Mouse (Mus musculus) CH12.LX (cell line): Measurements from ENCODE around the gene Plgrkt. TPM values are rescaled to one million over a fixed set of nuclear protein-coding genes. Genes with fewer than 3 reads are reported as not detected.

ENCODE experiments used
- DNase-seq: peaks from one replicate; pipeline ENCODE4 v3.0.0-alpha.2; 2013; ENCODE audit errors: extremely low read depth
- H3K27ac ChIP-seq: 2 replicates; pipeline ENCODE4 v1.5.1; 2012; ENCODE audit warnings: low read depth, mild to moderate bottlenecking, control low read depth, moderate library complexity; ENCODE audit not compliant: insufficient read depth
- H3K27me3 ChIP-seq: replicated peaks from 2 replicates; pipeline ENCODE3; 2012; ENCODE audit warnings: inconsistent platforms
- H3K36me3 ChIP-seq, 2 experiments: replicated peaks in 1 of 2; 2 replicates each; pipeline versions ENCODE3 to v1.6.1; 2012; ENCODE audit warnings: inconsistent platforms in 1 of 2, low read length in 1 of 2, mild to moderate bottlenecking in 1 of 2, mixed read lengths in 1 of 2, moderate library complexity in 1 of 2; ENCODE audit not compliant: control insufficient read depth in 1 of 2, insufficient read depth in 1 of 2
- H3K4me1 ChIP-seq, 2 experiments: 2 replicates each; pipeline ENCODE4 v1.6.1; 2012; ENCODE audit warnings: inconsistent platforms in 1 of 2, moderate library complexity in 1 of 2; ENCODE audit not compliant: insufficient read depth in 2 of 2, control insufficient read depth in 1 of 2
- H3K4me2 ChIP-seq: 2 replicates; pipeline ENCODE4 v1.6.1; 2012; ENCODE audit warnings: low read depth, mild to moderate bottlenecking, control low read depth; ENCODE audit not compliant: poor library complexity, insufficient read depth, severe bottlenecking
- H3K4me3 ChIP-seq, 3 experiments: fragments of 150-350 bp in 1 of 3; sonication (generic) in 1 of 3; replicated peaks in 1 of 3; 2 replicates each; pipeline versions ENCODE3 to v1.5.1; 2011 to 2012; ENCODE audit warnings: low read depth in 2 of 3, low read length in 2 of 3, mild to moderate bottlenecking in 2 of 3, moderate library complexity in 2 of 3, control low read depth in 1 of 3, improper control_type of control experiment in 1 of 3, inconsistent platforms in 1 of 3, mixed read lengths in 1 of 3; ENCODE audit not compliant: poor library complexity in 1 of 3
- H3K79me2 ChIP-seq: replicated peaks from 2 replicates; pipeline ENCODE4 v1.6.1; 2012; ENCODE audit warnings: mild to moderate bottlenecking, moderate library complexity; ENCODE audit not compliant: control insufficient read depth, poor library complexity, insufficient read depth, severe bottlenecking; ENCODE audit errors: extremely low read depth
- H3K9ac ChIP-seq: 2 replicates; pipeline ENCODE4 v1.6.1; 2012; ENCODE audit warnings: low read depth, mild to moderate bottlenecking, control low read depth, moderate library complexity; ENCODE audit not compliant: insufficient read depth
- H3K9me3 ChIP-seq: replicated peaks from 2 replicates; pipeline ENCODE3; 2012; ENCODE audit warnings: low read length, inconsistent platforms, mixed read lengths
- BHLHE40 ChIP-seq: IDR thresholded peaks from 2 replicates; pipeline ENCODE4 v1.6.1; 2011; ENCODE audit warnings: mild to moderate bottlenecking, low read depth, low read length, improper control_type of control experiment
- CTCF ChIP-seq, 2 experiments: IDR thresholded peaks in 1 of 2; conservative IDR thresholded peaks in 1 of 2; 2 replicates each; pipeline ENCODE4 v1.5.1; 2011 to 2012; ENCODE audit warnings: low read depth in 2 of 2, low read length in 2 of 2, improper control_type of control experiment in 1 of 2, inconsistent platforms in 1 of 2, mild to moderate bottlenecking in 1 of 2, moderate library complexity in 1 of 2
- E2F4 ChIP-seq: IDR thresholded peaks from 2 replicates; pipeline ENCODE4 v1.6.1; 2011; ENCODE audit warnings: low read depth, low read length, improper control_type of control experiment; ENCODE audit not compliant: insufficient replicate concordance
- EP300 ChIP-seq: IDR thresholded peaks from 2 replicates; pipeline ENCODE4 v1.6.1; 2011; ENCODE audit warnings: low read length, improper control_type of control experiment
- IRF4 ChIP-seq: IDR thresholded peaks from 2 replicates; pipeline ENCODE4 v1.6.1; 2014; ENCODE audit warnings: low read depth, mild to moderate bottlenecking, inconsistent platforms, low read length, improper control_type of control experiment
- JUN ChIP-seq: IDR thresholded peaks from 2 replicates; pipeline ENCODE4 v1.6.1; 2011; ENCODE audit warnings: low read depth, mild to moderate bottlenecking, low read length, improper control_type of control experiment, moderate library complexity; ENCODE audit not compliant: insufficient read depth
- JUND ChIP-seq: conservative IDR thresholded peaks from 2 replicates; pipeline ENCODE4 v1.6.1; 2011; ENCODE audit warnings: low read depth, low read length, improper control_type of control experiment
- KAT2A ChIP-seq: IDR thresholded peaks from 2 replicates; pipeline ENCODE4 v1.6.1; 2012; ENCODE audit warnings: low read length, improper control_type of control experiment, inconsistent platforms; ENCODE audit not compliant: insufficient replicate concordance
- MAFK ChIP-seq: IDR thresholded peaks from 2 replicates; pipeline ENCODE4 v1.6.1; 2011; ENCODE audit warnings: low read length, improper control_type of control experiment; ENCODE audit not compliant: insufficient replicate concordance
- MYC ChIP-seq: IDR thresholded peaks from 2 replicates; pipeline ENCODE4 v1.6.1; 2011; ENCODE audit warnings: low read depth, mild to moderate bottlenecking, improper control_type of control experiment, low read length
- POLR2AphosphoS2 ChIP-seq: IDR thresholded peaks from 2 replicates; pipeline ENCODE4 v1.6.1; 2011; ENCODE audit warnings: low read depth, low read length, improper control_type of control experiment
- RAD21 ChIP-seq: IDR thresholded peaks from 2 replicates; pipeline ENCODE4 v1.6.1; 2011; ENCODE audit warnings: low read depth, mild to moderate bottlenecking, low read length, improper control_type of control experiment, moderate library complexity
- SIN3A ChIP-seq: IDR thresholded peaks from 2 replicates; pipeline ENCODE4 v1.6.1; 2012; ENCODE audit warnings: low read length, improper control_type of control experiment, inconsistent platforms
- SMC3 ChIP-seq: IDR thresholded peaks from 2 replicates; pipeline ENCODE4 v1.6.1; 2011; ENCODE audit warnings: low read depth, low read length, improper control_type of control experiment
- ZC3H11A ChIP-seq: IDR thresholded peaks from 2 replicates; pipeline ENCODE4 v1.6.1; 2012; ENCODE audit warnings: low read depth, mild to moderate bottlenecking, inconsistent platforms, low read length, improper control_type of control experiment
- ZMIZ1 ChIP-seq: IDR thresholded peaks from 2 replicates; pipeline ENCODE4 v1.6.1; 2012; ENCODE audit warnings: low read depth, mild to moderate bottlenecking, inconsistent platforms, low read length, improper control_type of control experiment
- ZNF384 ChIP-seq: IDR thresholded peaks from 2 replicates; pipeline ENCODE4 v1.6.1; 2012; ENCODE audit warnings: low read depth, low read length, improper control_type of control experiment, inconsistent platforms
- dilution Hi-C: fragments of 300-500 bp; cut with MboI; formaldehyde crosslinking; loops from 2 replicates; pipeline ENCODE4 v1.14.3; 2020; ENCODE audit warnings: low sequenced_read_pairs; ENCODE audit not compliant: extremely low pct_unique_long_range_greater_than_20kb, extremely low pct_ligation_motif_present
- in situ Hi-C: fragments of 300-500 bp; cut with MboI; formaldehyde crosslinking; loops from 3 replicates; pipeline ENCODE4 v1.14.3; 2019; ENCODE audit warnings: low sequenced_read_pairs, low pct_ligation_motif_present, low pct_unique_long_range_greater_than_20kb, mixed read lengths
- polyA plus RNA-seq: library from polyadenylated mRNA; unstranded; fragments of >175 nt; gene quantifications from 2 replicates; pipeline ENCODE4 v1.2.1, GENCODE M21; 2012; ENCODE audit warnings: low read depth; ENCODE audit not compliant: insufficient read length
- total RNA-seq, 2 experiments: library from RNA; depleted of rRNA; stranded (reverse); fragments of 300-350 nt in 1 of 2; fragments of >200 nt in 1 of 2; gene quantifications; 2 replicates each; pipeline ENCODE4 v1.2.3; 2012 to 2014

Plgrkt gene
- total and polyA plus RNA-seq, 3 experiments, result 31.3 to 40.6 (median 33.0) TPM

DNA sequence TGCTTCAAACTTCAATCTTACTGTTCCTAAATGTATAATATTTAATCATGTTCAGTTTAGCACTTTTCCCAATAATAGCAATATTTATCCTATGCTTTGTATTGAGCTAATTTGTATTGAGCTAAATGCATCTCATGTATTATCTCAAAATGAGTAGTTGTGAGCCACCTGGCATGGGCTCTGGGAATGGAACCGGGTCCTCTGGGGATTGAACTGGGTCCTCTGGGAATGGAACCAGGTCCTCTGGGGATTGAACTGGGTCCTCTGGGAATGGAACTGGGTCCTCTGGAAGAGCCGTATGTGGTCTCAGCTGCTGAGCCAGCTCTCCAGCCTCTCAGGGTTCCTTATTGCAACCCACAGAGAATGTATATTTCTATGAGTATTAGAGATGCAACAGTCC is 65.1 kb downstream of the Plgrkt start:
- Histone ChIP-seq H3K79me2 (no peaks in the 10 kb centered on the region), H3K27me3 (no peaks in the 10 kb centered on the region), H3K9me3 (no peaks in the 10 kb centered on the region), H3K27ac (no peak overlapping the region), H3K36me3 (peaks cover 9 to 32% of the 10 kb centered on the region in 2 experiments), H3K4me1 (peaks cover 0 to 14% of the 10 kb centered on the region in 2 experiments; a peak in 1 of 4 replicates), H3K4me3 (no peak overlapping the region), H3K4me2 (no peak overlapping the region), H3K9ac (no peak overlapping the region)
- in situ Hi-C loops (no loop called here), dilution Hi-C loops (no loop called here)
- no peak for TF ChIP-seq ZMIZ1
- no peak for TF ChIP-seq ZC3H11A
- peak; percentile 76; the same call in 1 of the 2 replicates for TF ChIP-seq KAT2A
- no peak for TF ChIP-seq BHLHE40
- TF ChIP-seq JUND, result no peak
- TF ChIP-seq ZNF384, result no peak
- no peak for TF ChIP-seq RAD21
- TF ChIP-seq EP300, result peak; percentile 68
- no peak for TF ChIP-seq SMC3
- DNase-seq, result no peak

DNA sequence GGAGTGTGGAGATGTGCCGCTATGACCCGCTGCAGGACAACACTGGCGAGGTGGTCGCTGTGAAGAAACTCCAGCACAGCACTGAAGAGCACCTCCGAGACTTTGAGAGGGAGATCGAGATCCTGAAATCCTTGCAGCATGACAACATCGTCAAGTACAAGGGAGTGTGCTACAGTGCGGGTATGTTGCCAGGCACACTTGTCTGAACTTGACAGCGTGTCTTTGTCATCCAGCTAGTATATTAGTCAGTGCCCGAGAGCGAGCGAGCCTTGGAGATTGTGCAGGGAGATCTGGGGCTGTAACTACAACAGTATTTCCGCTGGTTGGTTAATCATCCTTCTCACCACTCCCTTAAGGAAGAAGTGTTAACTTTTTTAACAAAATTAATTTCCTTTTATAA is 66.3 kb downstream of the Plgrkt start:
- H3K4me3 ChIP-seq, result no peak overlapping the region
- dilution Hi-C loops, result no loop called here
- TF ChIP-seq SIN3A, result no peak
- TF ChIP-seq IRF4, result no peak
- no peak for TF ChIP-seq MYC
- no peak for TF ChIP-seq KAT2A
- TF ChIP-seq MAFK, result no peak
- no peak for TF ChIP-seq POLR2AphosphoS2
- TF ChIP-seq ZC3H11A, result no peak
- no peak for TF ChIP-seq JUN
- no peak for TF ChIP-seq E2F4
- TF ChIP-seq CTCF (conservative IDR thresholded peaks at IDR 0.05 in 1 of 2, IDR thresholded peaks at IDR 0.05 in 1 of 2; ENCODE audit: low read depth in 2 of 2, low read length in 2 of 2), result no peak
- TF ChIP-seq, all 38 proteins: peak for 0
- Histone ChIP-seq H3K9me3 (no peaks in the 10 kb centered on the region), H3K9ac (no peak overlapping the region), H3K79me2 (no peaks in the 10 kb centered on the region), H3K27me3 (no peaks in the 10 kb centered on the region), H3K36me3 (peaks cover 10 to 36% of the 10 kb centered on the region in 2 experiments), H3K4me1 (peaks cover 0 to 14% of the 10 kb centered on the region in 2 experiments; a peak in 1 of 4 replicates), H3K4me2 (no peak overlapping the region), H3K27ac (no peak overlapping the region)
- in situ Hi-C loops, result no loop called here
- no peak for DNase-seq

Other genes starting within 250 kb of the Plgrkt start
- 7.6 and 8.4 TPM in 2 replicates for gene Jak2, start 115.6 kb downstream of the Plgrkt start, total RNA-seq (2012; rRNA removed)
- gene Jak2, start 115.6 kb downstream of the Plgrkt start, total RNA-seq (2014; rRNA removed), result 11.1 and 11.5 TPM in 2 replicates
- gene Jak2, start 115.6 kb downstream of the Plgrkt start, polyA plus RNA-seq, result 5.3 and 6.6 TPM in 2 replicates
- 8.0 and 11.2 TPM in 2 replicates for gene Insl6, start 42.0 kb downstream of the Plgrkt start, total RNA-seq (2012; rRNA removed)
- 8.5 and 9.8 TPM in 2 replicates for gene Insl6, start 42.0 kb downstream of the Plgrkt start, total RNA-seq (2014; rRNA removed)
- gene Insl6, start 42.0 kb downstream of the Plgrkt start, polyA plus RNA-seq, result 5.1 and 5.7 TPM in 2 replicates
- not detected in 2 replicates for gene Rln1, start 32.7 kb downstream of the Plgrkt start, total RNA-seq (2012; rRNA removed)
- not detected in 2 replicates for gene Rln1, start 32.7 kb downstream of the Plgrkt start, total RNA-seq (2014; rRNA removed)
- not detected in 2 replicates for gene Rln1, start 32.7 kb downstream of the Plgrkt start, polyA plus RNA-seq
- gene Cd274, start 65 bp upstream of the Plgrkt start, total RNA-seq (2012; rRNA removed), result 4.7 and 6.7 TPM in 2 replicates
- 7.4 and 8.6 TPM in 2 replicates for gene Cd274, start 65 bp upstream of the Plgrkt start, total RNA-seq (2014; rRNA removed)
- gene Cd274, start 65 bp upstream of the Plgrkt start, polyA plus RNA-seq, result 14.7 and 15.9 TPM in 2 replicates
- gene Pdcd1lg2, start 43.5 kb upstream of the Plgrkt start, total RNA-seq (2012; rRNA removed), result 1.6 and 1.7 TPM in 2 replicates
- 1.4 and 2.4 TPM in 2 replicates for gene Pdcd1lg2, start 43.5 kb upstream of the Plgrkt start, total RNA-seq (2014; rRNA removed)
- 4.6 and 5.5 TPM in 2 replicates for gene Pdcd1lg2, start 43.5 kb upstream of the Plgrkt start, polyA plus RNA-seq
- gene Ric1, start 154.9 kb upstream of the Plgrkt start, total RNA-seq (2012; rRNA removed), result 17.4 and 17.9 TPM in 2 replicates
- gene Ric1, start 154.9 kb upstream of the Plgrkt start, total RNA-seq (2014; rRNA removed), result 11.2 and 13.7 TPM in 2 replicates
- gene Ric1, start 154.9 kb upstream of the Plgrkt start, polyA plus RNA-seq, result 16.3 and 18.4 TPM in 2 replicates